Mouse (Mus musculus) yolk sac, embryonic 10.5 days (tissue): Measurements from ENCODE around the gene Mrpl41.
"Not testable (repeated sequence)": the region's sequence is repeated elsewhere in the genome, so short reads cannot be mapped to it uniquely, and the experiment has no call there.

Experiments used
- DNase-seq: peaks from one replicate; pipeline ENCODE4 v3.0.0-alpha.2; 2017; ENCODE audit warnings: low spot score

Mrpl41 gene

DNA sequence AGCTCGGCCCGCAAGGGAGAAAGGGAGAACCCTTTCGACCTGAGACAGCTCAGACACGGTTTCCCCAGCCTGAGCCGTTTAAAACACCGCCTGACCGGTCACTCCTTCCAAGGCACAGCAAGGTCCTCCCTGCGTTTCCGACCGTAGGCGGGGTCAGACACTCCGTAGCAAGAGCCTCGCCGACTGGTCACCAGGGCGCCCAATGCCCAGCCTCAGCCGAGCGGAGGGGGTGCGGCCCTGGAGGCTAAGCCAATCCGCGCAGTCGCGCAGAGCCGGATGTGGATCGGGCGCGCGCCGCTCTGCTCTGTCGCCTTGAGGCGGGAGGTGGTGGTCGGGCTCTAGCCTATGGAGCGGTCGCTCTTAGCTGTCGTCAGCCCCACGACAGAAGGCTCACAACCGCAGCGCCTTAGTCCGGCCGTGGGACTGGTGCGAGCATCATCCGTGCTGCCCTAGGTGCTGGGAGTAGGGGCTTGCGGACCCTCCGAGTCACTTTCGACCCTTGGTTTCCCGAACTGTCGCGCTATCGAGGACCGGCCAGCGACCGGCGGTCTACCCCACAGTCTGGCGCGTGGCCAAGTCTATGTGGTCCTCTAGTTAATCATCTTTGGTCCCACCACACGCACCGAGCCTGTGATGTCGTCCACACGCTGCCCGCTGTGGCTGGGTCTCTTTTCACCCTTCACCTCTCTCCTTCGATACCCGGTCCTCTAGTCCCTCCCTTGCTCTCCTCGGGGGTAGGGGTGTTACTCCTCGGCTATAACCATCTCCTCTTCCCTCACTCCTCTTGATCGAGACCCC is at the start of gene Mrpl41:
TSS of gene Mrpl41 (minus strand) at position 193 of the 798 bp plus-strand sequence.
- peak; percentile 97 for DNase-seq

DNA sequence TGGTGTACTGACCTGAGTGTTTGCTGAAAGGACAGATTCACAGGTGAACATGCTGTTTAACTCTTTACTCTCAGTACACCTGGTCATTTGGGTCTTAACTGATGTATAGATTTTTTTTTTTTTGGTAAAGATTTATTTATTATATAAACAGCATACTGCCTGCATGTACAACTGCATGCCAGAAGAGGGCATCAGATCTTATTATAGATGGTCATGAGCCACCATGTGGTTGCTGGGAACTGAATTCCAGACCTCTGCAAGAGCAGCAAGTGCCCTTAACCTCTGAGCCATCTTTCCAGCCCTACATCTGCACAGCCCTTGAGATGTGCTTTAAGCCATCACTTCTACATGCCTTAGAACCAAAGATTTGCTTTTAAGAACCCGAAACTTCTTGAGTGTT is 47.8 kb upstream of the Mrpl41 start:
- no peak for DNase-seq

DNA sequence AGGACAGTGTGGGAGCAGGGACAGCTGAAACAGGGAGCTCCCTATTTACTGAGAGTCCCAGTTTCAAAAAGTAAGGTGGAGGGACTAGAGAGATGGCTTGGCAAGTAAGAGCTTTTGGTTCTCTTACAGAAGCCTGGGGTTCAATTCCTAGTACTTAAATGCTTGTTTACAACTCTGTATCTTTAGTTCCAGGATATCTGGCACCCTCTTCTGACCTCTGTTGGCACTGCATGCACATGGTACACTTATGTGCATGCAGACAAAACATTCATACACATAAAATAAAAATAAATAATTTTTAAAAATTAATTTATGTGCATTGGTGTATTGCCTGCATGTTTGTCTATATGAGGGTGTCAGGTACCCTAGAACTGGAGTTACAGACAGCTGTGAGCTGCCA is 33.4 kb upstream of the Mrpl41 start:
- DNase-seq, result no peak

- no peak for DNase-seq
Observed at GRCm38 (mm10) chr2:25006767-25007166, 31.9 kb upstream of the Mrpl41 start.

DNA sequence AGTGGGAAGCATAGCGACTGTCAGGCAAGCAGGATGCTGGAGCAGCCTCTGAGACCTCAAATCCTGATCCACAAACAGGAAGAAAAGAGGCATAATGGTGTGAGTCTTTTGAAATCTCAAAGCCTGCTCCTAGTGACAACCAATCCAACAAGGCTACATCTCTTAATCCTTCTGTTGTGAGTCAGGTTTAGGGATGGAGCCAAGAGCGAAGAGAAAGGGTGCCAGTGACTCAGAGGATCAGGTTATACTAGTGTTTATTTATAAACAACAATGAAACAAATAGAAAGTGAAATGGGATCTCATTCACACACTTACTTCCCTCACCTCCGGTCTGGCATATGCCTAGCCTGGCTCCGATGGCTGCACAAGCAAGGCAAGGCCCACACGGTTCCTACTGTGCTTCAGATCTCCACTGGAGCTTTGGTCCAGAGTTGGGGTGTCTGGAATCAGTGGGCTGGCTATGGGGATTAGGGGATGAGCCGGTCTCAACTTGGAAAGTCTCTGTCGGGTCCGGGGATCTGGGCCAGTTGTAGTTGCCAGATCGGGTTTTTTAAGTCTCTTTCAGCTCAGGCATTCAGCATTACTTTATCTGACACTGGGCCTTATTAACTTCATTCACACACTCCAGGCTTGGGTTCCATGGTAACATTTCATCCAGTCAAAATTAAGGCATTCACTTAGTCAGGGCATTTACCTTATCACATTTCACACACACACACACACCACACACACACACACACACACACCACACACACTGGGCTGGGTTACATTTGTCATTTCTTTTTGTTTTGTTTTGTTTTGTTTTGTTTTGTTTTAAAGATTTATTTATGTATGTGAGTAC is 29.3 kb upstream of the Mrpl41 start:
- DNase-seq, result no peak

- DNase-seq, result peak; percentile 36
Observed at GRCm38 (mm10) chr2:25000544-25001235, 25.8 kb upstream of the Mrpl41 start.

GRCm38 (mm10) chr2:24996471-24996870 is 21.6 kb upstream of the Mrpl41 start:
- no peak for DNase-seq

DNA sequence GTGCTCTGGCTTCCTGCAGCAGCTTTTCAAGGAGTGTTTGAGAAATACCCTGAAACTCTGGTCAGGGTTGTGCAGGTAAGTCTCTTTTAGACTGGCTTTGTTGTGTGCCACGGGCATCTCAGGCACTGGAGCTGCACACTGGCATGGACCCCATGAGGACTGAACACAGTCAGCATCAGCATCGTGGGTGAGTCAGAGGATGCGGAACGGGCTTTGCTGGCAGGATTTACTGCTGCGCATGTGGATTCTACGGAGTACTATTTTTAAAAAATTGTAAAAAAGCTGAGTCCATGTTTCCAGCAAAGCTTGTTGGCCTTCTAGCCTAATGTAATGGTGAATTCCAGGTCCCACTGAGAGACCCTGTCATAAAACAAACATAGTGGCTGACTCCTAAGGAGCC is 20.4 kb upstream of the Mrpl41 start:
- DNase-seq, result no peak

- DNase-seq, result no peak
Observed at GRCm38 (mm10) chr2:24987762-24988161, 12.9 kb upstream of the Mrpl41 start.

DNA sequence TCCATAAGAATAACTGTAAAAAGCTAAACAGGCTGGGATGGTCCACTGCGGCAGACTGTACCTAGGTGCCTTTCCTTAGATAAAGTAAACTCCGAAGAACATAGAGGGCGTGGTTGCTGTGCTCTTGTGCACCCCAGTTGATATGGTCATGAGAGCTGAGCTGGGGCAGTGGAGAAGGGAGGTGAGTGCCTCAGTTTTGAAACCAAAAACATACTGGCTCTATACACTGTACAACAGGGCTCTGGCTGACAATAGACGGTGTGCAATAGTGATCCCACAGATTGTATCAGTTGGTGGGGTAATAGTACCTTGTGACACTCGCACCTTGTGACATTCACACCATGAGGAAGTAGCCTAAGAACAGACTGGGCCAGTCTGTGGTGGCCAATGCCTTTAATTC is 2.1 kb upstream of the Mrpl41 start:
- no peak for DNase-seq

DNA sequence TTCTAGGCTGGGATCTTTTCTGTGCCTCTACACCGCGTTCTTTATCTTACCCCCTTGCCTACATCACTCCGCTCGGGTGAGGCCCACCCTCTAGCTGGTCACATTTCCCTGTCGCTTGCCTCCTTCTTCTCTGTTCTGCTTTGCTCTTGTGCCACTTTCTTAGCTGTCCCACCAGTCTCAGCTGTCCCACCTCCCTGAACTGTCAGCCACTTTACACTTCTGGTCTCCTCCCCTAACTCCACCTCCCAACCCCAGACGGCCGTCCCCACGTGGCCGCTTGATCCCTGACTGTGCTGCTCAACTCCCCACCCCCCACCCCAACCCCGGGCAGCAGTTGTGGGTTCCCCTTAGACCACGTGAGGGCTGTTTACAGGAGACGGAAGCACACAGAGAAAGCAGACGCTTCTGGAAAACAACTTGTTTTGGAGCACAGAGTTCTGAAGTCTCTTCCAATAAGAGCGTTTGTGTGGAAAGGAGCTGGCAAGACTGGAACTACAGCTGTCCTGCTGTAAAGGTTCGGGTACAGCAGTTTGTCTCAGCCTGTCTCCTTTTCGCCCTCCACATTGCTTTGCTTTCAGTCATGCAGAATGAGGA is 903 bp upstream of the Mrpl41 start, which contains the start of gene Pnpla7:
TSS of gene Pnpla7 (plus strand) at position 330 of the 594 bp plus-strand sequence.
- DNase-seq, result peak; percentile 89

- not testable (repeated sequence) for DNase-seq
Observed at GRCm38 (mm10) chr2:24974452-24974851, 446 bp downstream of the Mrpl41 start.

GRCm38 (mm10) chr2:24970386-24970785 is 4.5 kb downstream of the Mrpl41 start:
- DNase-seq, result no peak

- peak; percentile 83 for DNase-seq
Observed at GRCm38 (mm10) chr2:24962304-24963000, 12.4 kb downstream of the Mrpl41 start, which contains the start of gene Dph7. Dph7 (plus strand) TSS chr2:24962400.

DNA sequence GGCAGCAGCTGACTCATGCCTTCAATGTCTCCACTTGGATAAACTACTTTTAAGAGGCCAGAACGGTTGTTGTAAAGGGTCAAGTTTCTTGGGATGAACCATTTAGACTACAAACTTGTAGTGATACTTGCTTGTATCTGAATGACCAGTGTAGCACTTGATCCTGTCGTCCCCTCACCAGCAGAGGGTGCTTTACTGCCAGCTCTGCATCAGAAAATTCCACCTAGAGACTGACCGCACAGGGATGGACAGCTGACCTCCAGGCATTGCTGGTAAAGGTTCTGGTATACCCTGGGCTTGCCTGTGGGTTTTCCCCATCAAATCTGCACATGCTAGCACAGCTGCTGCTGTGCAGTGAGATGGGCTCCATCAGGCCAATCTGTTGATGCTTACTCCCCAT is 14.0 kb downstream of the Mrpl41 start:
- DNase-seq, result peak; percentile 40

- no peak for DNase-seq
Observed at GRCm38 (mm10) chr2:24952537-24953055, 22.3 kb downstream of the Mrpl41 start.

DNA sequence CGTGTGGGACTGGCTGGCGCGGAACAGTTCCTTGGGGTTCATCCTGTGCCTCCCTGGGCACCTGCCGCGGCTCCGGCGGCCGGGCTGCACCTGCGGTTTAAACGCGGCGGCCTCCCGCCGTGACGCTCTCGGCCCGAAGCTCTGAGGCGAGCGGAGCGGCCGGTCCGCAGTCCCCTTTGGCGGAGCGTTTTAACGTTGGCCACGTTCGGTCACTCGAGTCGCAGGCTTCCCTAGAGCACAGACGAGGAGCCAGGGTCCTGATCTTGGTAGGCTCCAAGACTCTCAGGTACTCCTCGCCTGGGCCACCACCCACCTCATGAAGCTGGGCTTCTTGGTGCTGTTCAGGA is 24.7 kb downstream of the Mrpl41 start:
- no peak for DNase-seq

DNA sequence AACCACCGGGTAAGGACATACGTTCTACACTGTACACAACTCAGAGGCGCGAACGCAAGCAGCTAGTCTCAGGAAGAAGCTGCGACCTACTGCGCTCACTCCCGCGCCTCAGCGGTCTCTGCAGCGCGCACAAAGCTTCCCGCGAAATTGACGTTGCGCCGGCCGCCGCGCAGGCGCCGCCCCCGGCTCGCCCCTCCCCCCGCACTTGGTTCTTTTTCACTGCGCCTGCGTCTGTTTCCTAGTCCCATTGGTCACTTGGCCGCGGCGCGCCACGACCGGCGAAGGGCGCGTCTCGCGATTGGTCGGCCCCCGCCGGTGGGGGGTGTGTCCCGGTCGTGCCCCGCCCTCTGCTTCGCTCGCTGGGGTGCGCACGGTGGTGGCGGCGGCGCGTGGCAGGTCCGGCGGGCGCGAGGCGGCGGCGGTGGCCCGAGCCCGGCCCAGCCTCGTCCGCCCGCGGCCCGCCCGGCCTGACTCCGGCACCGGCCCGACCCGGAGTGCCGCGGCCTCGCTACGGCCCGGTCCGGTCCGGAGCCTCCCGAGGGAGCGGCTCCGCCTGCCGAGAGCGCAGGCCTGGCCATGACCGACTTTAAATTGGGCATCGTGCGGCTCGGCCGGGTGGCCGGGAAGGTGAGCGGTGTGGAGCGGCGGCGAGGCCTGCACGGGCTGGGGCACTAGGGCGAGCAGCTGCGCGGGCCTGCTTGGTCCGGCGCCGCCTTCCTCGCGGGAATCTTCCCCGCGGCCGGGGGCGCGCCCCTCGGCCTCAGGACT is 25.3 kb downstream of the Mrpl41 start, which contains the start of gene Zmynd19:
TSS of gene Zmynd19 (plus strand) at position 372 of the 768 bp plus-strand sequence.
- peak; percentile 96 for DNase-seq

DNA sequence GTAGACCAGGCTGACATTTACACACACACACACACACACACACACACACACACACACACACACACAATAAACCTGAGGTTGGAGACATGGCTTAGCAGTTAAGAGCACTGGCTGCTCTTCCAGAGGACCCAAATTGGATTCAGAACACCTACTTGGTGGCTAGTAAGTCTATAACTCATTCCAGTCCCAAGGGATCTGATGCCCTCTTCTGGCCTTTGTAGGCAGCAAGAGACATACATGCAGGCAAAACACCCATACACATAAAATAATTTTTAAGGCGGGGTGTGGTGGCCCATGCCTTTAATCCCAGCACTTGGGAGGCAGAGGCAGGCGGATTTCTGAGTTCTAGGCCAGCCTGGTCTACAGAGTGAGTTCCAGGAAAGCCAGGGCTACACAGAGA is 30.6 kb downstream of the Mrpl41 start:
- DNase-seq, result peak; percentile 14

DNA sequence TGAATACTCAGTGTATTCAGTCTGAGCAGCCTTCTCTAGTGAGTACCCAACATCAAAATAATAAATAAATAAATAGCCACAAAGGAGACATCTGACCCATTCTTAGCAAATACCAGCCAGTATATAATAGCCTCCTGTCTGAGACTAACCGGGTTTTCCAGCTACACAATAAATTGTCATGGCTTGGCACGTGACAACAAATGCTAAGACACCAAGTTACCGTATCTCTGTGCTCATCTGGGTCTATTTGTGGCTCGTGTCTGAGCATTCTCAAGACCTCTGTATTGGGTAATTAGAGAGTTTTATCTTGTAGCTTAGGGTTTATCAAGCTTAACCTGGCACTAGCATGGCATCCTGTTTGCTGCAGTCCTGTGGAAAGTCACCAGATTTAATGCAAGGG is 32.8 kb downstream of the Mrpl41 start:
- no peak for DNase-seq
